Comparison of ENCODE assay signal across 9 mouse cellular contexts in genomic region chr5:123699198-123699597, GRCm38 (mm10). TPM values are rescaled to one million over a fixed set of nuclear protein-coding genes. Genes with fewer than 3 reads are reported as not detected.
A peak's percentile ranks its signal among the peaks of the same experiment; 100 is the strongest.
DNase-seq lines count a peak whose midpoint lies in the region; ATAC-seq and TF ChIP-seq lines count a peak whose summit lies in the region.
"Had no signal": no experiment of that assay in that cellular context is flagged by ENCODE, and none has a peak within 500 bp of the region (broad histone marks: within the 10 kb centered on the region; RNA-seq: fewer than 3 reads in every experiment).

No protein-coding gene starts in this region.

- peak; percentile 49 for DNase-seq in kidney, adult 11 months
- DNase-seq in adrenal gland, postnatal 36 days = peak; percentile 83 to 87
- peak; percentile 77 for DNase-seq in embryonic facial prominence, embryonic 10.5 days (ENCODE audit: low spot score)
- peak; percentile 86 for DNase-seq in heart, postnatal 4 days
- DNase-seq in limb, embryonic 10.5 days (ENCODE audit: low spot score) = peak; percentile 80
- peak; percentile 73 for DNase-seq in thymus, postnatal 0 days (ENCODE audit: low spot score)

- no peak overlapping the region for H3K4me2 ChIP-seq in kidney, embryonic 15.5 days
- H3K4me2 ChIP-seq: embryonic facial prominence, embryonic 13.5 days had no signal

- no peaks in the 10 kb centered on the region for H3K4me1 ChIP-seq in kidney, embryonic 15.5 days
- no peaks in the 10 kb centered on the region for H3K4me1 ChIP-seq in embryonic facial prominence, embryonic 10.5 days
- H3K4me1 ChIP-seq in limb, embryonic 10.5 days = no peaks in the 10 kb centered on the region
- H3K4me1 ChIP-seq in olfactory bulb, adult 2 months (ENCODE audit: control insufficient read depth, insufficient read depth, low read length) = peaks cover 7% of the 10 kb centered on the region
- H3K4me1 ChIP-seq: embryonic facial prominence, embryonic 13.5 days had no signal

- no peaks in the 10 kb centered on the region for H3K27me3 ChIP-seq in kidney, embryonic 15.5 days
- no peaks in the 10 kb centered on the region for H3K27me3 ChIP-seq in embryonic facial prominence, embryonic 10.5 days (replicated peaks; ENCODE audit: low read depth, poor library complexity, severe bottlenecking)
- H3K27me3 ChIP-seq in limb, embryonic 10.5 days (ENCODE audit: low read depth, poor library complexity, severe bottlenecking) = no peaks in the 10 kb centered on the region
- H3K27me3 ChIP-seq: embryonic facial prominence, embryonic 13.5 days had no signal

- no peak overlapping the region for H3K27ac ChIP-seq in kidney, embryonic 15.5 days
- no peak overlapping the region for H3K27ac ChIP-seq in embryonic facial prominence, embryonic 10.5 days (replicated peaks)
- no peak overlapping the region for H3K27ac ChIP-seq in limb, embryonic 10.5 days
- no peak overlapping the region for H3K27ac ChIP-seq in olfactory bulb, adult 2 months (ENCODE audit: insufficient read depth, low read depth, low read length)
- H3K27ac ChIP-seq: embryonic facial prominence, embryonic 13.5 days had no signal

- peak; percentile 40; the same call in 1 of the 2 replicates for TF ChIP-seq CTCF in olfactory bulb, adult 2 months (IDR thresholded peaks at IDR 0.05; ENCODE audit: insufficient read depth, low read depth, low read length)

- H3K4me3 ChIP-seq in kidney, embryonic 15.5 days (replicated peaks) = no peak overlapping the region
- H3K4me3 ChIP-seq in embryonic facial prominence, embryonic 10.5 days = no peak overlapping the region
- H3K4me3 ChIP-seq in limb, embryonic 10.5 days = no peak overlapping the region
- H3K4me3 ChIP-seq in olfactory bulb, adult 2 months (ENCODE audit: insufficient read depth, low read depth, low read length) = no peak overlapping the region
- H3K4me3 ChIP-seq: embryonic facial prominence, embryonic 13.5 days had no signal

- no peak overlapping the region for H3K9ac ChIP-seq in kidney, embryonic 15.5 days
- H3K9ac ChIP-seq: embryonic facial prominence, embryonic 13.5 days had no signal

- ATAC-seq in kidney, embryonic 15.5 days (replicated peaks; ENCODE audit: low FRiP score) = no peak

- TF ChIP-seq POLR2A in olfactory bulb, adult 2 months (IDR thresholded peaks at IDR 0.05; ENCODE audit: insufficient read depth, low read depth, low read length) = no peak

- 22% methylated on average over 3 of the region's 3 CpGs for whole genome bisulfite sequencing in kidney, embryonic 15.5 days
- 31% methylated on average over 3 of the region's 3 CpGs for WGBS in embryonic facial prominence, embryonic 10.5 days
- WGBS in limb, embryonic 10.5 days = 39% methylated on average over 3 of the region's 3 CpGs
- WGBS in olfactory bulb, adult 2 months = 22% methylated on average over 3 of the region's 3 CpGs

- peaks cover 70% of the 10 kb centered on the region for H3K36me3 ChIP-seq in kidney, embryonic 15.5 days
- H3K36me3 ChIP-seq in embryonic facial prominence, embryonic 10.5 days (replicated peaks) = peaks cover 73% of the 10 kb centered on the region
- H3K36me3 ChIP-seq in limb, embryonic 10.5 days = peaks cover 74% of the 10 kb centered on the region

- H3K9me3 ChIP-seq in kidney, embryonic 15.5 days (replicated peaks) = no peaks in the 10 kb centered on the region
- no peaks in the 10 kb centered on the region for H3K9me3 ChIP-seq in embryonic facial prominence, embryonic 10.5 days
- no peaks in the 10 kb centered on the region for H3K9me3 ChIP-seq in limb, embryonic 10.5 days (replicated peaks)
- H3K9me3 ChIP-seq: embryonic facial prominence, embryonic 13.5 days had no signal

RNA-seq across cellular contexts. Expression of gene Clip1, which starts 14.8 kb away (rescaled TPM):
- polyA plus RNA-seq in kidney, embryonic 15.5 days (2015; fragmentation: Nextera tagmentation; extraction: Ambion mirVana) = 34.0 and 34.1 TPM in 2 replicates
- total RNA-seq in adrenal gland, postnatal 36 days (2021) = 10 to 100 TPM; 70.7 to 75.3 TPM
- polyA plus RNA-seq in embryonic facial prominence, embryonic 10.5 days (2016; fragmentation: Nextera tagmentation; extraction: Ambion mirVana) = 52.9 and 54.0 TPM in 2 replicates
- 100 to 1,000 TPM; 108 to 117 TPM for total RNA-seq in heart, postnatal 4 days (2021)
- 46.3 and 48.7 TPM in 2 replicates for polyA plus RNA-seq in limb, embryonic 10.5 days (2016; fragmentation: Nextera tagmentation; extraction: Ambion mirVana)
- not detected in 2 replicates for polyA plus RNA-seq in olfactory bulb, adult 2 months (2012; ENCODE audit: insufficient read depth, insufficient read length, low replicate concordance, missing spikeins)
- polyA plus RNA-seq in thymus, postnatal 0 days (2015; fragmentation: Nextera tagmentation; extraction: Ambion mirVana) = 30.6 and 33.7 TPM in 2 replicates

RNA-seq across cellular contexts. Expression of gene Zcchc8, which starts 21.7 kb away (rescaled TPM):
- 82.7 and 83.5 TPM in 2 replicates for polyA plus RNA-seq in kidney, embryonic 15.5 days (2015; fragmentation: Nextera tagmentation; extraction: Ambion mirVana)
- total RNA-seq in adrenal gland, postnatal 36 days (2021) = 10 to 100 TPM; 37.1 to 44.4 TPM
- 86.3 and 93.8 TPM in 2 replicates for polyA plus RNA-seq in embryonic facial prominence, embryonic 10.5 days (2016; fragmentation: Nextera tagmentation; extraction: Ambion mirVana)
- total RNA-seq in heart, postnatal 4 days (2021) = 10 to 100 TPM; 53.1 to 57.6 TPM
- polyA plus RNA-seq in limb, embryonic 10.5 days (2016; fragmentation: Nextera tagmentation; extraction: Ambion mirVana) = 98.1 and 111 TPM in 2 replicates
- not detected in 2 replicates for polyA plus RNA-seq in olfactory bulb, adult 2 months (2012; ENCODE audit: insufficient read depth, insufficient read length, low replicate concordance, missing spikeins)
- 83.8 and 86.3 TPM in 2 replicates for polyA plus RNA-seq in thymus, postnatal 0 days (2015; fragmentation: Nextera tagmentation; extraction: Ambion mirVana)

RNA-seq across cellular contexts. Expression of gene Rsrc2, which starts 50.0 kb away (rescaled TPM):
- polyA plus RNA-seq in kidney, embryonic 15.5 days (2015; fragmentation: Nextera tagmentation; extraction: Ambion mirVana) = 122 and 124 TPM in 2 replicates
- total RNA-seq in adrenal gland, postnatal 36 days (2021) = 10 to 100 TPM; 65.6 to 81.8 TPM
- polyA plus RNA-seq in embryonic facial prominence, embryonic 10.5 days (2016; fragmentation: Nextera tagmentation; extraction: Ambion mirVana) = 142 and 144 TPM in 2 replicates
- 10 to 100 TPM; 56.1 to 58.7 TPM for total RNA-seq in heart, postnatal 4 days (2021)
- polyA plus RNA-seq in limb, embryonic 10.5 days (2016; fragmentation: Nextera tagmentation; extraction: Ambion mirVana) = 113 and 138 TPM in 2 replicates
- polyA plus RNA-seq in olfactory bulb, adult 2 months (2012; ENCODE audit: insufficient read depth, insufficient read length, low replicate concordance, missing spikeins) = 245 and 278 TPM in 2 replicates
- 129 and 144 TPM in 2 replicates for polyA plus RNA-seq in thymus, postnatal 0 days (2015; fragmentation: Nextera tagmentation; extraction: Ambion mirVana)

RNA-seq across cellular contexts. Expression of gene Kntc1, which starts 50.3 kb away (rescaled TPM):
- polyA plus RNA-seq in kidney, embryonic 15.5 days (2015; fragmentation: Nextera tagmentation; extraction: Ambion mirVana) = 33.0 and 34.1 TPM in 2 replicates
- total RNA-seq in adrenal gland, postnatal 36 days (2021) = 1 to 10 TPM; 1.4 to 4.0 TPM
- 45.3 and 46.4 TPM in 2 replicates for polyA plus RNA-seq in embryonic facial prominence, embryonic 10.5 days (2016; fragmentation: Nextera tagmentation; extraction: Ambion mirVana)
- 10 to 100 TPM; 26.0 to 29.4 TPM for total RNA-seq in heart, postnatal 4 days (2021)
- polyA plus RNA-seq in limb, embryonic 10.5 days (2016; fragmentation: Nextera tagmentation; extraction: Ambion mirVana) = 45.8 and 48.8 TPM in 2 replicates
- not detected in 2 replicates for polyA plus RNA-seq in olfactory bulb, adult 2 months (2012; ENCODE audit: insufficient read depth, insufficient read length, low replicate concordance, missing spikeins)
- polyA plus RNA-seq in thymus, postnatal 0 days (2015; fragmentation: Nextera tagmentation; extraction: Ambion mirVana) = 16.2 and 18.2 TPM in 2 replicates
